Mouse (Mus musculus): ENCODE data around the gene Ncapd3. TPM values are rescaled to one million over a fixed set of nuclear protein-coding genes. Genes with fewer than 3 reads are reported as not detected.

Ncapd3 gene
- polyA plus RNA-seq, 1 experiment from 2014 or later: 25.9 TPM

- no peak for ATAC-seq
- Histone ChIP-seq H3K4me2 (replicated peaks) (no peak overlapping the region), H3K27me3 (replicated peaks) (no peaks in the 10 kb centered on the region), H3K4me1 (replicated peaks) (no peaks in the 10 kb centered on the region), H3K4me3 (replicated peaks) (no peak overlapping the region), H3K9me3 (no peaks in the 10 kb centered on the region), H3K27ac (no peak overlapping the region), H3K9ac (no peak overlapping the region), H3K36me3 (no peaks in the 10 kb centered on the region)
- WGBS: 72% methylated on average over 8 of the region's 8 CpGs
These were observed 106.7 kb downstream of the Ncapd3 start for GRCm38 (mm10) chr9:27136651-27137050.

- Histone ChIP-seq H3K36me3 (no peaks in the 10 kb centered on the region), H3K27me3 (replicated peaks) (no peaks in the 10 kb centered on the region), H3K9ac (no peak overlapping the region), H3K4me1 (replicated peaks) (no peaks in the 10 kb centered on the region), H3K4me3 (replicated peaks) (no peak overlapping the region), H3K27ac (no peak overlapping the region), H3K9me3 (no peaks in the 10 kb centered on the region), H3K4me2 (replicated peaks) (no peak overlapping the region)
- 97% methylated on average over 10 of the region's 10 CpGs for WGBS
- no peak for ATAC-seq
These were observed 110.6 kb downstream of the Ncapd3 start for GRCm38 (mm10) chr9:27140432-27141065.

GRCm38 (mm10) chr9:27144271-27144840, 114.4 kb downstream of the Ncapd3 start:
- Histone ChIP-seq H3K27me3 (replicated peaks) (no peaks in the 10 kb centered on the region), H3K4me2 (replicated peaks) (no peak overlapping the region)

More at GRCm38 (mm10) chr9:27144271-27144840, 114.4 kb downstream of the Ncapd3 start:
- Histone ChIP-seq H3K9me3 (no peaks in the 10 kb centered on the region), H3K9ac (no peak overlapping the region), H3K36me3 (no peaks in the 10 kb centered on the region), H3K4me3 (replicated peaks) (no peak overlapping the region), H3K4me1 (replicated peaks) (no peaks in the 10 kb centered on the region; the same call in 1 of the 2 replicates), H3K27ac (no peak overlapping the region)
- 81% methylated on average over 4 of the region's 4 CpGs for WGBS
- no peak for ATAC-seq

Other genes starting within 250 kb of the Ncapd3 start
- gene Glb1l2, start 223.7 kb upstream of the Ncapd3 start, polyA plus RNA-seq (2015; fragmentation: Nextera tagmentation; extraction: Ambion mirVana): 1.3 and 1.9 TPM in 2 replicates
- gene Glb1l3, start 169.3 kb upstream of the Ncapd3 start, polyA plus RNA-seq (2015; fragmentation: Nextera tagmentation; extraction: Ambion mirVana): not detected in 2 replicates
- not detected in 2 replicates for gene Gm1110, start 107.1 kb upstream of the Ncapd3 start, polyA plus RNA-seq (2015; fragmentation: Nextera tagmentation; extraction: Ambion mirVana)
- 34.7 and 36.6 TPM in 2 replicates for gene Acad8, start 30.6 kb upstream of the Ncapd3 start, polyA plus RNA-seq (2015; fragmentation: Nextera tagmentation; extraction: Ambion mirVana)
- 148 and 154 TPM in 2 replicates for gene Thyn1, start 30.5 kb upstream of the Ncapd3 start, polyA plus RNA-seq (2015; fragmentation: Nextera tagmentation; extraction: Ambion mirVana)
- 30.9 and 32.3 TPM in 2 replicates for gene Vps26b, start 110 bp upstream of the Ncapd3 start, polyA plus RNA-seq (2015; fragmentation: Nextera tagmentation; extraction: Ambion mirVana)
- 42.7 and 55.1 TPM in 2 replicates for gene Jam3, start 125.2 kb downstream of the Ncapd3 start, polyA plus RNA-seq (2015; fragmentation: Nextera tagmentation; extraction: Ambion mirVana)